Mouse (Mus musculus): ENCODE measurements around the gene Zfp82.
"Not testable (repeated sequence)": the region's sequence is repeated elsewhere in the genome, so short reads cannot be mapped to it uniquely, and the experiment has no call there.

The Zfp82 gene

GRCm38 (mm10) chr7:30072146-30073028 lies at the start of gene Zfp82:
Gene Zfp82, minus strand, starts transcription at chr7:30072900.
- peak; percentile 85 for DNase-seq

GRCm38 (mm10) chr7:30122188-30122530 lies 49.5 kb upstream of the Zfp82 start:
- no peak for DNase-seq

- DNase-seq: peak; percentile 90
Measured at GRCm38 (mm10) chr7:30121308-30122187, 48.8 kb upstream of the Zfp82 start, which contains the start of gene Zfp382. Gene Zfp382, plus strand, starts transcription at chr7:30121942.

- not testable (repeated sequence) for DNase-seq
Measured at GRCm38 (mm10) chr7:30117935-30118334, 45.2 kb upstream of the Zfp82 start.

- no peak for DNase-seq
Measured at GRCm38 (mm10) chr7:30116076-30116475, 43.4 kb upstream of the Zfp82 start.

- DNase-seq: peak; percentile 89
Measured at GRCm38 (mm10) chr7:30099297-30099696, 26.6 kb upstream of the Zfp82 start.

GRCm38 (mm10) chr7:30095551-30096125 lies 22.9 kb upstream of the Zfp82 start:
- no peak for DNase-seq

- peak; percentile 94 for DNase-seq
Measured at GRCm38 (mm10) chr7:30094646-30095429, 22.1 kb upstream of the Zfp82 start, which contains the start of gene Zfp260. Gene Zfp260, plus strand, starts transcription at chr7:30094777.

GRCm38 (mm10) chr7:30093918-30094415 lies 21.3 kb upstream of the Zfp82 start:
- DNase-seq: no peak

GRCm38 (mm10) chr7:30092666-30093065 lies 20.0 kb upstream of the Zfp82 start:
- no peak for DNase-seq

GRCm38 (mm10) chr7:30090970-30091585 lies 18.4 kb upstream of the Zfp82 start:
- no peak for DNase-seq

- DNase-seq: peak; percentile 97
Measured at GRCm38 (mm10) chr7:30090092-30090969, 17.6 kb upstream of the Zfp82 start, which contains the start of the genes Gm26920 and Zfp566. Gene Gm26920, minus strand, starts transcription at chr7:30090410. Gene Zfp566, minus strand, starts transcription at chr7:30090527.

- DNase-seq: no peak
Measured at GRCm38 (mm10) chr7:30089405-30089804, 16.7 kb upstream of the Zfp82 start.

GRCm38 (mm10) chr7:30086524-30086923 lies 13.8 kb upstream of the Zfp82 start:
- peak; percentile 33 for DNase-seq

- DNase-seq: no peak
Measured at GRCm38 (mm10) chr7:30064622-30065021, 8.1 kb downstream of the Zfp82 start.

GRCm38 (mm10) chr7:30062478-30062877 lies 10.2 kb downstream of the Zfp82 start:
- no peak for DNase-seq

GRCm38 (mm10) chr7:30060341-30060740 lies 12.4 kb downstream of the Zfp82 start:
- DNase-seq: no peak

- DNase-seq: no peak
Measured at GRCm38 (mm10) chr7:30053591-30053990, 19.1 kb downstream of the Zfp82 start.

- DNase-seq: peak; percentile 90
Measured at GRCm38 (mm10) chr7:30050882-30051548, 21.7 kb downstream of the Zfp82 start, which contains the start of gene Zfp14. Gene Zfp14, minus strand, starts transcription at chr7:30051380.

GRCm38 (mm10) chr7:30048126-30048525 lies 24.6 kb downstream of the Zfp82 start:
- peak; percentile 37 for DNase-seq
